Mouse (Mus musculus): ENCODE results near the gene Fto.

The Fto gene

GRCm38 (mm10) chr8:91360644-91361357 is 47.5 kb downstream of the Fto start:
- DNase-seq = no peak

GRCm38 (mm10) chr8:91363272-91363860 is 50.0 kb downstream of the Fto start:
- no peak for DNase-seq

GRCm38 (mm10) chr8:91364216-91364615 is 50.9 kb downstream of the Fto start:
- DNase-seq = no peak

- DNase-seq = no peak
Measured at GRCm38 (mm10) chr8:91365804-91366203, 52.5 kb downstream of the Fto start.

GRCm38 (mm10) chr8:91370899-91371298 is 57.6 kb downstream of the Fto start:
- DNase-seq = no peak

GRCm38 (mm10) chr8:91371995-91372394 is 58.7 kb downstream of the Fto start:
- no peak for DNase-seq

GRCm38 (mm10) chr8:91372780-91373577 is 59.7 kb downstream of the Fto start:
- DNase-seq = no peak

- no peak for DNase-seq
Measured at GRCm38 (mm10) chr8:91375054-91375938, 62.0 kb downstream of the Fto start.

DNA sequence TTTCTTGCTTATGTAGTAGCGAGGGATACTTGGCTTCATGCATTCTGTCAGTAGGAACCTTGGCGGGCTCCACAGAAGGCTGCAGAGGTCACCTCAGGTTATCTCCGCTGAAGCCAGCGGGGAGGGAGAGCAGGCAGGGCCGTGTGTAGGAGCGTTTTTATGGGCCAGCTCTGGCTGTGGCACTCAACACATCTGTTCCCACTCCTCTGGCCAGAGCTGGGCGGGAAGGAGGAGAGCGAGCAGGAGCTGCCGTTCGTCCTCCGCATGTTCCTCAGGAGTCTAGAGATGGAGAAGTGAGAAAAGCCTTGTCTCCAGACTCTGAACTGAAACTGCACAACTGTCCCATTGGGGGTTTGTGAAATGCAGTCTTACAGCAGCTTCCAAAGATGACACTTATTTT is 63.5 kb downstream of the Fto start:
- no peak for DNase-seq

DNA sequence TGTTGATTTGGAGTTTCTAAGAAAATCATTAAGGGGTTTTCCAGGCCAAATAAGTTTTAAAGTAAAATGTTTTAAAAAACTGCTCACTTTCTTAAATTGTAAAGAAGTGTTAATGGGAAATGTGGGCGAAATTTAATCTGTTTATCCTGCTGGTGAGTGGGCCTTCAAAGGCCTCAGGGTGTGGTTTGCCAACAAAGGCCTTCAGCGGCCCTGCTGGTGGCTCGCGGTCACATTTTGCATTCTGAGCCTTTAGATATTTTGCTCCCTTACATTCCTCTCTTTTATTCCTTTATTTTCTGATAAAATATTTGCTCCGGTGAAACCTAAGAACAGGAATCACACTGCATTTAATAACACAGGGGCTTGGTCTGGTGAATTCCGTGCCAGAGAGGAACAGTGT is 64.0 kb downstream of the Fto start:
- no peak for DNase-seq

- DNase-seq = peak; percentile 70
Measured at GRCm38 (mm10) chr8:91378846-91379499, 65.6 kb downstream of the Fto start.

- no peak for DNase-seq
Measured at GRCm38 (mm10) chr8:91380796-91381542, 67.6 kb downstream of the Fto start.

GRCm38 (mm10) chr8:91381543-91382106 is 68.3 kb downstream of the Fto start:
- DNase-seq = no peak

GRCm38 (mm10) chr8:91383210-91383609 is 69.9 kb downstream of the Fto start:
- no peak for DNase-seq

GRCm38 (mm10) chr8:91383811-91384210 is 70.5 kb downstream of the Fto start:
- DNase-seq = no peak

GRCm38 (mm10) chr8:91384389-91384788 is 71.1 kb downstream of the Fto start:
- DNase-seq = no peak

- DNase-seq = no peak
Measured at GRCm38 (mm10) chr8:91385808-91386207, 72.5 kb downstream of the Fto start.

DNA sequence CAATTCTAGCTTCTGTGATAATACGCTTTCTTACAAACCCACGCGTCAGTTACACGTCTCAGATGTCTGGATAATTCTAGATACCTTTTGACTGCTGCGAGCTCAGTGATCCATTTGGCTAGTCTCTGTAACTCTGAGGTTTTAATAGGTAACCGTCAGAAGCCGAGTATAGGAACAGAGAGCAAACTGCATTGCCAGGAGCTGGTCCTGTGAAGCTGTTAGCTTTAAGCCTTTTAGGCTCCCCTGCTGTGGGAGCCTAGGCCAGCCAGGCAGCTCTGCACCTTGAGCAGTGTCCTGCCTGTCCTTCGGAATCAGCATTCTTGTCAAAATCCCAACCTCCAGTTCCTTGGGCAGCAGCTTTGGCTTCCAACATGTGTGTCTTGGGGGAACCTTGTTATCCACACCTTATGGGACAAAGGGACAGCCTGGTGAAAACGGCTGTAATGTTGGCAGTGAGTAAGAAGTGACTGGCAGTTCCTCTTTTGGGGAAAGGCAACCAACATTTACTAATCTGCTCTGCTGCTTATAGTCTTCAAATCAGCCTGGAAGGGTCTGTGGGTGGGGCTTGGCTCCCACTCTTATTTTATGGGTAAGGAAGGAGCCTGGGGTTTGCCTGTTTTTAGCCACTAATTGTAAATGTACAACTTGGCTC is 77.2 kb downstream of the Fto start:
- DNase-seq = no peak

DNA sequence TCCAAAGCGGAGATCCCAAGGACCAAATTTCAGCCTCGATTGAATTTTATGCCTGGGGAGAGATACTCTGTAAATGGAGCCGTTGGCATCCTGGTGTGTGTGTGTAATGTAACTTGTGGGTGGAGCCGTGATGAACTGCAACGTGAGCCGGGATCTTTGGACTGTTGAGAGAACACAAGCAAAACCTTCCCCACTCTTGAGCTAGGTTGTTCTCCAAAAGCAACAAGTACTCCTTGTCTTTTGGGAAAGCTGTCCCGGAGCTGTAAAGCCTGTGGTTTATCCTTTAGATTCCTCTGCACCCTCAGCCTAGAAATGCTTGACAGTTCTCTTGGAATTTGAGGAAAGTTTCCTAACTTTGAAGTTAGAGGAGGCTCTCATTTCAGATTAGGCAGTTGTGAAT is 78.9 kb downstream of the Fto start:
- DNase-seq = no peak

DNA sequence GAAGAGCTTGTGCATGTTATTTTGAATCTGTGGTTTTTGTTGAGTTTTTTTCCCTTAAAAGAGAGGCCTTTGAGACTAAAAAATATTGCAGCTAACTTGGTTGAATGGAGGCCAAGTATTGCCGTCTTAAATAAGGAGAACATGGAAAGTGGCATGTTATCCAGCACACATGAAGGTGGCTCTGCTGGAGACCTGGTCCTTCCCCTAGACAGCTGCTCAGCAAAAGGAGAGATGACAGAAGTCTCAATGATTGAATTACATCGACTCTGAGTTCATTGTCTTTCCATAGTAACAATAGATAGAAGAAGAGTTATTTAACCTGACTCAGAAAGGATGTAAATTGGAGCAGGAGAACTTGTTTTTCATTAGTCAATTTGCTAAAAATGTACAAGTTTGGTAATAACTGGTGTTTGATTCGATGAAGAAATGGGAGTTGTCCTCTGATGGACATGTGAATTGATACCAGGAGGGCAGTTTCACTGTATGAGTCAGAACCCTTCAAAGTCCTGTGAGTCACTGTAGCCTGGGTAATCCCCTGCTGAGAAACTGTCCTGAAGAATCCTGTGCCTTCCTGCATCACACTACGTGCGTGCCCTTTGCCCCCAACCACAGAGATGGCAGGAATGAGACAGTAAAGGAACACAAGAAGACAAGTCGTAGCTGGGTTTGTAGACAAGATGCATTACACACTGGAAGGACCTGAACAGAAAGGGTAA is 82.2 kb downstream of the Fto start:
- DNase-seq = no peak

All from thymus, postnatal 14 days (tissue).